In the genomic region with DNA sequence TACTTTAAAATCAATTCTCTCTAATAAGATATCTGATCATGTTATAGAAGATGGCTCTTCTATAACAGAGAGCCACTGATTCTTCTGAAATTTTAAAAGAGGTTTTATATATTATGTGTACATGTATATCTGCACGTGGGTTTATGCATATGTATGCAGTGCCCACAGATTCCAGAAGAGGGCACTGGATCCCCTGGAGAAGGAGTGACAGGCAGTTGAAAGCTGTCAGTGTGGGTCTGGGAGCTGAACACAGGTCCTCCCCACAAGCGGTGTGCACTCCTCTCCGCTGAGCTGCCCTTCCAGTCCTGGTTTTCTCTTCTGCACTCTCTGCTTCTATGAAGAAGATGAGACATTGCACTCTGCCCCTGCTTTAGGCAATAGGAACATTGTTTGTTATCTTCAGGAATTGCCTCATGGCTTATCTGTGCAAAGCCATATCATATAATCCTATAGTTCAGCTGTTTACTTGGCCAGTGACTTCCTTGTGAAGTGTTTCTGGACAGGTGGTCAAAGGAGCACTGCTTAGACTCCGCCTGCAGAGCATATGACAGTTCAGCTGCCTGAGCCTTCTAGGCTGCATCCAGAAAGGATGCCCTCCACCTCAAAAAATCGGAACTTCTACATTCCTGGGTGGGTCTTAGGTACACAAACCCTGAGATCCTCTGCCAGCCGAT, we compare ENCODE assay signal across 18 mouse cellular contexts.
DNase-seq lines count a peak whose midpoint lies in the region; TF ChIP-seq lines count a peak whose summit lies in the region.
"Had no signal": no experiment of that assay in that cellular context is flagged by ENCODE, and none has a peak within 500 bp of the region (broad histone marks: within the 10 kb centered on the region; RNA-seq: fewer than 3 reads in every experiment).

No protein-coding gene starts in this region.

- H3K4me3 ChIP-seq in layer of hippocampus, adult 2 months: no peak overlapping the region
- no peak overlapping the region for H3K4me3 ChIP-seq in small intestine, adult 2 months (ENCODE audit: low read depth, low read length)
- H3K4me3 ChIP-seq: forebrain, embryonic 13.5 days; heart, embryonic 10.5 days; hindbrain, embryonic 13.5 days; limb, embryonic 10.5 days; midbrain, embryonic 13.5 days; myocyte had no signal

- DNase-seq in layer of hippocampus, adult 2 months (ENCODE audit: low spot score in 2 of 2): no peak
- no peak for DNase-seq in layer of hippocampus, postnatal 36 days
- DNase-seq in ES-CJ7 (ENCODE audit: low read depth, low spot score): peak; percentile 28
- peak; percentile 50 for DNase-seq in R1 (ENCODE audit: low read depth, low spot score)
- DNase-seq in spleen, adult 12 weeks (ENCODE audit: low spot score): no peak
- DNase-seq in cerebellum, adult 18-20 months: no peak
- DNase-seq: adrenal gland, postnatal 25 days; cerebellum, adult 11 months; gastrocnemius, postnatal 36 days; right cerebral cortex, postnatal 14 days; thymus, postnatal 25 days had no signal

- no peak overlapping the region for H3K27ac ChIP-seq in layer of hippocampus, adult 2 months
- H3K27ac ChIP-seq in small intestine, adult 2 months (ENCODE audit: insufficient read depth, low read depth, low read length): peak overlapping the region; percentile 37; the same call in 1 of the 2 replicates
- H3K27ac ChIP-seq: forebrain, embryonic 13.5 days; heart, embryonic 10.5 days; hindbrain, embryonic 13.5 days; limb, embryonic 10.5 days; midbrain, embryonic 13.5 days had no signal

- TF ChIP-seq CTCF in layer of hippocampus, adult 2 months (conservative IDR thresholded peaks at IDR 0.05): peak; percentile 25; the same call in 1 of the 2 replicates
- no peak for TF ChIP-seq CTCF in small intestine, adult 2 months (IDR thresholded peaks at IDR 0.05; ENCODE audit: extremely low read depth, insufficient read length, insufficient replicate concordance, low read depth, low read length)

- WGBS in small intestine, adult 2 months: 46% methylated on average over 6 of the region's 6 CpGs

- TF ChIP-seq POLR2A in small intestine, adult 2 months (IDR thresholded peaks at IDR 0.05; ENCODE audit: low read depth, low read length): no peak

- H3K27me3 ChIP-seq in small intestine, adult 2 months (ENCODE audit: control insufficient read depth, insufficient read depth, low read length): no peaks in the 10 kb centered on the region
- H3K27me3 ChIP-seq: forebrain, embryonic 13.5 days; hindbrain, embryonic 13.5 days; midbrain, embryonic 13.5 days had no signal

- H3K4me1 ChIP-seq in small intestine, adult 2 months (ENCODE audit: control insufficient read depth, insufficient read depth, insufficient read length, low read length): peaks cover 11% of the 10 kb centered on the region; the same call in 1 of the 2 replicates
- H3K4me1 ChIP-seq: forebrain, embryonic 13.5 days; hindbrain, embryonic 13.5 days; midbrain, embryonic 13.5 days had no signal

- H3K36me3 ChIP-seq in small intestine, adult 2 months (ENCODE audit: control insufficient read depth, insufficient read depth, low read length): no peaks in the 10 kb centered on the region
- H3K36me3 ChIP-seq: hindbrain, embryonic 13.5 days; midbrain, embryonic 13.5 days had no signal

Comparison
In these comparisons a context has a peak if more than half of its experiments do, and no peak if none do; other contexts are left out.
1. DNase-seq: peak in ES-CJ7 (single experiment) and R1 (single experiment); none in layer of hippocampus, adult 2 months (0 of 2), layer of hippocampus, postnatal 36 days (0 of 2), spleen, adult 12 weeks (single experiment) and cerebellum, adult 18-20 months (0 of 2).